Comparison of ENCODE assay signal across 8 mouse cellular contexts in the genomic region with DNA sequence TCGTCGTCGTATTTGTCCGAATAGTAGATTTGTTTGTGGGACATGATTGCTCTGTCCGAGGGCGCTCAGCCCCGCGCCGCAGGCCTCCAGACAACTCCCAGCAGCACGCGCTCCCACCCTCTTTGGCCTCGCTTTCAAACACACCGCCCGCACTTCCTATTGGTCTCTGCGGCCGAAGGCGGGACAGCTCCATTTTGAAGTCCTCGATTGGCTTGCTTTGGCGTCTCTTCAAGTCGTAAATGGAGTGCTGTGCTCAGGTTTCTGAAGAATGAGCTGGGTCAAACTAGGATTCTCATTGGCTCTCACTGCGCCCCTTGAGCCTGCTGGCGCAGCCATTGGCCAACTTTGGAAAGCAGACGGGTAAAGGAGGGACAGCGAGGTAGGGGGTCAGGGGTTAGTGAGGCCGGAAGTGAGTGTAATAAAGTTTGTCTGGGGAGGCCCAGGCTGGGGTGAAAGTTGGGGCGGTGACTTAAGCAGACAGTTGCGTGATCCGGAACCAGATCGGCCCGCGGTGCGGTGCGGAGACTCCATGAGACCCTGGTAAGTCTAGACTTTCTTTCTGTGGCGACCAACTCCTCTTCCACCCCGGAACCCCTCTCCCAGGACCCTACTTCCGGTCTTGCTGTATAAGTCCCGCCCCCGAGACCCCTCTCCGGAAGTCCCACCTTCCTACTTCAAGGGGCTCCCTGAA. TPM values are rescaled to one million over a fixed set of nuclear protein-coding genes. Genes with fewer than 3 reads are reported as not detected.
A peak's percentile ranks its signal among the peaks of the same experiment; 100 is the strongest.
DNase-seq lines count a peak whose midpoint lies in the region; ATAC-seq lines count a peak whose summit lies in the region.

A gene (minus strand): TSS at position 214 of the 691 bp plus-strand sequence.
A gene (plus strand): TSS at position 274 of the 691 bp plus-strand sequence.

- H3K9ac ChIP-seq in hindbrain, embryonic 14.5 days: peak within 1 kb of the TSS; percentile 59

- DNase-seq in R1 (ENCODE audit: low read depth, low spot score): peak; percentile 100
- DNase-seq in cerebellum, postnatal 25 days: peak; percentile 82 to 89
- peak; percentile 80 to 85 for DNase-seq in frontal cortex, postnatal 25 days (ENCODE audit: low spot score in 2 of 2)
- peak; percentile 96 for DNase-seq in hindbrain, embryonic 14.5 days (ENCODE audit: low spot score)
- peak; percentile 89 to 91 for DNase-seq in layer of hippocampus, postnatal 36 days
- peak; percentile 99 for DNase-seq in lung, postnatal 36 days
- peak; percentile 100 for DNase-seq in retina, postnatal 1 day
- peak; percentile 87 to 94 for DNase-seq in urinary bladder, adult 18-20 months (ENCODE audit: low spot score in 2 of 2)

- H3K9me3 ChIP-seq in hindbrain, embryonic 14.5 days (ENCODE audit: control insufficient read depth, low read length): no peaks in the 10 kb centered on the region

- H3K4me3 ChIP-seq in hindbrain, embryonic 14.5 days (replicated peaks; ENCODE audit: low read length): peak within 1 kb of the TSS; percentile 55

- H3K27ac ChIP-seq in hindbrain, embryonic 14.5 days: peak within 1 kb of the TSS; percentile 90

- peaks cover 18% of the 10 kb centered on the region for H3K36me3 ChIP-seq in hindbrain, embryonic 14.5 days (replicated peaks; ENCODE audit: control insufficient read depth, insufficient read depth)

- peak; percentile 96 for ATAC-seq in hindbrain, embryonic 14.5 days (ENCODE audit: low FRiP score)

- peak within 1 kb of the TSS; percentile 88 for H3K4me2 ChIP-seq in hindbrain, embryonic 14.5 days (replicated peaks)

- no peaks in the 10 kb centered on the region for H3K27me3 ChIP-seq in hindbrain, embryonic 14.5 days (ENCODE audit: control insufficient read depth, insufficient read depth, low read length)

- under 1% methylated on average over 39 of the region's 39 CpGs for WGBS in hindbrain, embryonic 14.5 days

- peaks cover 29% of the 10 kb centered on the region for H3K4me1 ChIP-seq in hindbrain, embryonic 14.5 days (replicated peaks; ENCODE audit: control insufficient read depth, insufficient read depth, low read length)

RNA-seq across cellular contexts. Expression of the first gene that starts in this region (rescaled TPM):
- 94.0 and 99.4 TPM in 2 replicates for polyA plus RNA-seq in hindbrain, embryonic 14.5 days (2014; fragmentation: Nextera tagmentation; extraction: Ambion mirVana)
- 1 to 10 TPM; 3.1 TPM for total RNA-seq in layer of hippocampus, postnatal 36 days (2021)

RNA-seq across cellular contexts. Expression of the second gene that starts in this region (rescaled TPM):
- 12.1 and 13.9 TPM in 2 replicates for polyA plus RNA-seq in hindbrain, embryonic 14.5 days (2014; fragmentation: Nextera tagmentation; extraction: Ambion mirVana)
- total RNA-seq in layer of hippocampus, postnatal 36 days (2021): 10 to 100 TPM; 12.1 to 12.4 TPM

Comparison
In these comparisons a context has a peak if more than half of its experiments do, and no peak if none do; other contexts are left out.
1. Peak in every context shown above with its lines: DNase-seq, ATAC-seq, H3K4me3 ChIP-seq and H3K27ac ChIP-seq.